Mouse (Mus musculus): ENCODE results near the gene Dusp3.

Gene Dusp3

DNA sequence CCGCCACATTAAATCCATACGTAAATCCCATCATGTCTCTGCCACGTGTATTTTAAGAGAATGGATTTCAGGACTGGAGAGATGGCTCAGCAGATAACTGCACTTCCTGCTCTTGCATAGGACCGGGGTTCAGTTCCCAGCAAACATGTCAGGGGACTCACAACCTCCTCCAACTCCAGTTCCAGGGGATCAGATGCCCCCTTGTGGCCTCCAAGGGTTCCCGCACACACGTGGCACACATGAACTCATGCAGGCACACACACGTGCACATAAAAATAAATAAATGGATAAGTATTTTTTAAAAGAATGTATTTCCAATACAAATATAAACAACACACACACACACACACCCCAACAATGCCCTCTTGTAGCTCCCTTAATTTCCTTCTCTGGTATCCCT, 9.9 kb downstream of the Dusp3 start:
- DNase-seq (ENCODE audit: low read depth, low spot score) = peak; percentile 69

DNA sequence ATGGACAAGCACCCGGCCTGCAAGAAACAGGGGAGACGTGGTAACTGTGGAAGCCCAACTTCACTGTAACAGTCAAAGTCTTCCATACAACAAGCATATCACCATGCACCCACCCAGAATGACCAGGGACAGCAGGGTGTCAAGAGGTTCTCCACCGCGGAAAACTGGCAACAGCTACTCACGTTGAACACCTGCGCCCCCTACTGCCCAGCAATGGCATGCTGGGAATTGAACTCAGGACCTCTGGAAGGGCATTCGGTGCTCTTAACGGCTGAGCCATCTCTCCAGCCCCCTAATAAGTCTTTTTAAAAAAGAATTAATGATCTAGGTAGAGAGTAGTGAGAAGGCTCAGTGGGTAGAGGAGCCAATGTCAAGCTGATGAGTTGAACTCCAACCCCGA, 11.9 kb downstream of the Dusp3 start:
- DNase-seq (ENCODE audit: low read depth, low spot score) = peak; percentile 77

DNA sequence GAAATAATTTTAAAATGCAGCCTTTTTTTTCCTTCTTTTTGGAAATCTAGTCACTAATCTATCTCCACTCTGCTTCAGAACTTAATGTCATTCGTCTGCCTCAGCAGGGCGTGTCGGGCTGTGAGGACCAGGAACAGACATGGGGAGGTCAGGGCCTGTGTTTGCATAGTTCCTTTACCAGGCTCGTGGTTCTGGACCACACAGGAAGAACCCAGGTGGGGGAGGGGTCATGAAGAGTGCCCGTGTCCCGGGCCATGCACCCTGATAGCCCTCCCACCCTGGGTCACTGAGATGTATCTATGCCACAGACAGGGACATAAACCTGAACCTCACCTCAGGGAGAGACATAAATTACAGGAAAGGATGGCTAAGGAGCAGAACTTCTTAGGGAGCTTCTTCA, 12.6 kb downstream of the Dusp3 start:
- DNase-seq (ENCODE audit: low read depth, low spot score) = no peak

DNA sequence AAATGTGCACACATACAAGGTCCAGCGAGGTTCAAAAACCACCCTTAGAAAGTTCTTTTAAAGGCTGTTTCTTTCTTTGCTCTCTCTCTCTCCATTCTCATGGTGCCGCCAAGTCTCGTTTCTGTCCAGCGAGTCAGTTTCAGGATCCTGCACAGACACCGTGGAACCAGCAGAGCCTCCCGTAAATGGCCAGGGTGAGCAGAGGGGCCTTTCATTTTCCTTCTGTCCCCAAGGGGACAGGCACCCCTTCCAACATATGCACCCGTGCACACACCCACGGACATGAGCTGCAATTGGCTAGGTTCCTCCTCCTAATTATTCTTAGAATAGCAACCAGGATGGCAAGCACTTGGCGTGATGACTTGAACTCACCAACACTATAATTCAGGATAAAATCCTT, 13.3 kb downstream of the Dusp3 start:
- no peak for DNase-seq (ENCODE audit: low read depth, low spot score)

DNA sequence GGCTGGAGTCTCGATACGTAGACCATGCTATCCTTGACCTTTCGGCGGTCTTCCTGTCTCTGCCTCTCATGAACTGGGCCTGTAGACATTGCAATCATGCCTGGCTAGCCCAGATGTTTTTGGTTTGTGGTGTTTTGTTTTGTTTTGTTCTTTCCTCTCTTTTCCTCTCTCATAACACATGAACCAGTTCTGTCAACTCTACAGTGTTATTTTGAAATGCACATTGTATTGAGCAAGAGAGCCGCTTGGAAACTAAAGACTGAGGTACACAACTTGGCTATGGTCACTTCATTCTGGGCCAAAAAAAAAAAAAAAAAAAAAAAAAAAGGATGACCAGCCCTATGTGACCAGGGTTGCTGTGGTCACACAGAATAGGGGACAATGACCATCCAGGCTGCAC, 14.2 kb downstream of the Dusp3 start:
- no peak for DNase-seq (ENCODE audit: low read depth, low spot score)

DNA sequence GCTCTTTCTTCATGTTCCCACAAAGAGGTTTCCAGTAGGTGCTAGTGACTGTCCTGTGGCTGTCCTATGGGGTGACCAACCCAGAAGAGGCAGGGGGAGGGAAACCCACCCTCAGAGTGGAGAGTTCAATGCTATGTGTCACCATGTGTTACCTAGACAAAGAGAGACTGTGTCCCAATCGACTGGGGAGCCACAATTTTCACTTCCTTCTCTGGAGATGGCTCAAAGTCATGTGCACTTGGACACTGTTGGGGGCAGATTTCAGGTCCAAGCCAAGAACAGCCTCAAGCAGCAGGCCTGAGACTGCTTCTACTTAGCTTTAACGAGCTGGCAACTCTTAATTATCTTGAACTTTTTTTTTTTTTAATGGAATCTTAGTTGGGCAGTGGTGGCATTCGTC, 14.7 kb downstream of the Dusp3 start:
- no peak for DNase-seq (ENCODE audit: low read depth, low spot score)

DNA sequence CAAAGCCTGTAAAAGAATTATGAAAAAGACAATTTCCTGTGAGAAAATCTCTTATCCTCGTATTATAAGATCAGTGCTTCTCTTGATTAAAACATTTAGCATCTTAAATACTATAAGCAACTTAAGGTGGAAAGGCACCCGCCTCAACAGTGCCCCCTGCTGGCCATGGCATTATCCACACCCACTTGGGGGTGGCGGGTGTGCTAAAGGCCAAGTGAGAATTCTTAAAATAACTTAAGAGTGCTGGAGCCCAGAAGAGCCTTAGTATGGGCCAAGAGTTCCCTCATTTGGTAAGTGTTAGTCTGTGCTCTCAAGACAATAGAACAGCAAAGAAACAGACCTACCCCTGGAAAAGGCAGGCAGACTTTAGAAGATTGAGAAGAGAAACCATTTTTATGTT, 15.4 kb downstream of the Dusp3 start:
- DNase-seq (ENCODE audit: low read depth, low spot score) = peak; percentile 64

DNA sequence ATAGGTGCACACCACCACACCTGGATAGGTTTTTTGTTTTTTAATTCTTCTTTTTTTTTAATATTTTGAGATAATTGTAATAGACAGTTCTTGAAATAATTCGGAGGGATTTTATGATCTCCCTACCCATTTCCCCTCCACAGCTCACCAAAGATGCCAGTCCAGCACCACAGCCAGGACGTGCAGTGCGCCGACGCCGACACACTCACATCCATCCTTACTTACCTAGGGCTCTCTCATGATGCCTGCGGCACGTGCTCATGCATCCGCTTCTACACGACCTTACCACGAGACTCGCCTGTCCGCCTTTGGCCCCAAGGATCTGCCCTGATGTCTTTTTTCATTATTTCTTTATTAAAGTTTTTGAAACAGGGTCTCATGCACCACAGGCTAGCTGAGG, 17.0 kb downstream of the Dusp3 start:
- no peak for DNase-seq (ENCODE audit: low read depth, low spot score)

DNA sequence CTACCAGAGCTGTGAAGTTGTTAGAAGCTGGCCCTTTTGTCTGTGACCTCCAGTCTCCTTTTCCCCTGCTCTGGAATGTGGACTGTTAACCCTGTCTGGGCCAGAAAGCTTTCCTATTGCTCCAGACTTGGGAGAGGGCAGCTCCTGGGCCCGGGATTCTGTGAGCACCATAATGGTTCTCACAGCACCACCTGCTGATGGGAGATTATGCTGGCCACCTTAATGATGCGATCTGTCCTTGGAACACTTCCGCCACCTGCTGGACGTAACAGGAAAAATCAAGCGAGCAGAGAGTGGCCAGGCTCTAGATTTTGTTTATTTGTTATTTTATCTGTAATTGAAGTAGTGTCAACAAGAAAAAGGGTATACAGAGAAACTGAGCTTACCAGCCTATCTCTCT, 18.0 kb downstream of the Dusp3 start:
- peak; percentile 93 for DNase-seq (ENCODE audit: low read depth, low spot score)

DNA sequence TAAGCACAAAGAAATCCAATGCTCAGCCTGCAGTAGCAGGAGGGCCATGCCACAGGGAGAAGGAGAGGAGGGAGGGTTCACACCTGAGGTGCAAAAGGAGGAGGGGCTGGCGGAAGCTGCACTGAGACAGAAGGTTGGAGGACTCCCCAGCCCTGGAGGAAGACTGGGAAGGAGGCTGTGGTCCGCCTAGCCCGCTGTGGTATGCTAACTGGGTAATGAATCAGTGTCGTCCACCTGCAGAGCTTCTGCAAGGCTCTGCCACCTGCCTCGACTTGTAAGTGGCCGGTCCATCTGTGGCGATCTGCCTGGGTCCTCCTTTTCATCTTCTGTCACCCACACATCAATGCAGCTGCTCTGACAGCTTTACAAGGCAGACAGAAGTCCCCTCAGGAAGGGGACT, 18.5 kb downstream of the Dusp3 start:
- DNase-seq (ENCODE audit: low read depth, low spot score) = peak; percentile 46

DNA sequence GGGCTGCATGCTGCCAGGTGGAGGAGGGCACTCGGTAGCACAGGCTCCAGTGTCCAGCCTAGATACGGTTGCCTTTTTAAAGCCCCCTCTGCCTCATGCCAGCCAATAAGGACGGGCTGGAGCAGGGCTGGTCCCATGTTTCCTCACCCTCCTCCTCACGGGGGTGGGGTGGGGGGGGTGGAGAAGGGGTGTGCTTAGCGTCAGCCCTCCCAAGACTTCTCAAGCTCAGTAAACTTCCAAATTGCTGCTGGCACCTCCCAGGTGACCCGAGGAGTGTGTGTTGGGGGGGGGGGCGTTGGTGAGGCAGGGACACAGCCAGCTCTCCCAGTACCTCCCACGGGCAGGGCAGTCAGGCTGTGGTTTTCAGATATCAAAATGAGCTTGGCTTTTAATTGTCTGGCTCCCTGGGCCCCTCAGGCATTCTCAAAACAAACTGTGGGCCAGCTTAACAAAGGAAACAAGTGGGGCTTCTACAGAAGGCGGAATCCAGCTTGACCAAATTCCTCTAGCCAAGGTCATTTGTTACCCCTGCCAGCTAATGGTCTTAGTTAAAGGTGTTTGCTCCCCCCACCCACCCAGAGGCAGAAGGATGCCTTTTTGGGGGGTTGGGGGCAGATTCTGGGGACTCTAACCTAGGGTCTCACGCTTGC, 19.7 kb downstream of the Dusp3 start, which contains the start of gene Sost:
Gene Sost (minus strand): TSS at position 51 of the 650 bp plus-strand sequence.
- DNase-seq (ENCODE audit: low read depth, low spot score) = peak; percentile 54

DNA sequence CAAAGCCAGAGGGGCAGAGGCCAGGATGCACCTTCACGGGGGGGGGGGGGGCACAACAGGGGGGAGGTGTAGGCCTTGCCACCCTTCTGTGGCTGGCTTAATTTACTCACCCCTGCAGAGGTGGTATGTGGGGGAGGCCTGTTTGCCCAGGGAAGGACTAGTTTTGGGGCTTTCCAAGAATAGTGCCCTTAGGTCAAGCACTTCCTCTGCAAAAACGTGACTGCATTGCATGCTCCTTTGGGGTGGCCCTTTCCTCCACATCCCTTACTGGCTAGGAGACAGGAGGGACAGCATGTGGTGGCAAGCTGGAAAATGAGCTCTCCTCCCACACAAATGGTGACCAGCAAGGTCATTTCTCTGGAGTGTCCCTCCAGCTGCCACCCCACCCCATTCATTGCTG, 21.3 kb downstream of the Dusp3 start:
- no peak for DNase-seq (ENCODE audit: low read depth, low spot score)

DNA sequence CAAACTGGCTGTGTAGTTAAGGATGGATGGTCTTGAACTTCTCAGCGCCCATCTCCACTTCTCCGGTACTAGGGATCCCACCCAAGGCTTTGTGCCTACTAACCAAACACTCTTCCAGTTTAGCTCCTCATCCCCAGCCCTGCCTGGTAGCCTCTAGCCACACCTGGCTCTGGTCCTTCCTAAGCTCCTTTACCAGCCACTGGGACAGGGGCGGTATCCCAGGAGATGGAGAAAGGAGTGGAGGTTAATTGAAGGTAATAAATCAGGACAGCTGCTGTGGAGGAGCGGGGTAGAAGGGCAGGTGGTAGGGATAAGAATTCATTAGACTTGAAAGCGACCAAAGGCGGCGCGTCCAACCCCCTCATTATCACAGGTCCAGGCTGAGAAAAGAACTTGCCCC, 22.2 kb downstream of the Dusp3 start:
- DNase-seq (ENCODE audit: low read depth, low spot score) = peak; percentile 21

DNA sequence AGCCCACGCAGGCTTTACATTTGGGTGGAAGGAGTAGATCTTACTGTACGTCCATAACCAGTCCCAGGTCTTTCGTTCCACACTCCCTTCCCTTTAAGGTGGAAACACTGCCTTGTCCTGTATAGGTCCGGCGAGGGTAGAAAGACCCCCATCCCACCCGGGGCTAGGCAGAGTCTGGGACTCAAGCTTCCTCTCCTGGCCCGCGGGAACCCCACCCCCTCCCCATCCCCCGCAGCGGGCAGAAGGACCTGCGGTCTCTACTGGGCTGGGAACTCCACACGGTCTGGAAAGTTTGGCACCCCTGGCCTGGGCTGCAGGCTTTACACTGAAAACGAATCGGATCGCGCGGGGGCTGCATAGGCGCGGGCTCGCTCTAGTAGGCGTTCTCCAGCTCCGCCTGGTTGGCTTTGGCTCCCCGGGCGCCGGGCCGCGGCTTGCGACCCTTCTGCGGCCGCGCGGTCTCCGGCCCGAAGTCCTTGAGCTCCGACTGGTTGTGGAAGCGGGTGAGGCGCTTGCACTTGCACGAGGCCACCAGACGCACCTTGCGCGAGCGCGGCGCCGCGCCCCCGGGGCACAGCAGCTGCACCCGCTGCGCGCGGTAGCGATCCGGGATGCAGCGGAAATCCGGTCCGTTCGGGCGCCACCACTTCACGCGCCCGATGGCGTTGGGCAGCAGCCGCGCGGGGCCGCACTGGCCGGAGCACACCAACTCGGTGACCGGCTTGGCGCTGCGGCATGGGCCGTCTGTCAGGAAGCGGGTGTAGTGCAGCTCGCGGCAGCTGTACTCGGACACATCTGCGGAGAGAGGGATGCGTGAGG, 23.1 kb downstream of the Dusp3 start:
- peak; percentile 64 for DNase-seq (ENCODE audit: low read depth, low spot score)

DNA sequence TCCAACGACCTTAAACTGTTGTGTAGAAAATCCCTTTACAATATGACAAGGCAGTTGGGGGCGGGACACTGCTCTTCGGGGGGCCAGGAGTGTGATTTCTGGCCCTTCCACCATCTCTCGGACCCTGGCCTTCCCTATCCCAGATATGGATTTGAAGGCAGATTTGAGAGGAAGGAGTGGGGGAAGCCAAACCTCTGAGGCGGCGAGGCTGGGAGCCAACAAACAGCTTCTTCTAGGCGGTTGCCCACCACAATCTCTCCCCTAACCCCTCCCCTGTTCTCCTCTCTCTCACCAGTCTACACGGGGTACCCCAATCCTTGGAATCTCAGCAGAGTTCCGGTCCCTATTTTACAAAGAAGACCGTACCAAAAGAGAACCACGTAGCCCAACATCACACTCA, 23.8 kb downstream of the Dusp3 start:
- no peak for DNase-seq (ENCODE audit: low read depth, low spot score)

DNA sequence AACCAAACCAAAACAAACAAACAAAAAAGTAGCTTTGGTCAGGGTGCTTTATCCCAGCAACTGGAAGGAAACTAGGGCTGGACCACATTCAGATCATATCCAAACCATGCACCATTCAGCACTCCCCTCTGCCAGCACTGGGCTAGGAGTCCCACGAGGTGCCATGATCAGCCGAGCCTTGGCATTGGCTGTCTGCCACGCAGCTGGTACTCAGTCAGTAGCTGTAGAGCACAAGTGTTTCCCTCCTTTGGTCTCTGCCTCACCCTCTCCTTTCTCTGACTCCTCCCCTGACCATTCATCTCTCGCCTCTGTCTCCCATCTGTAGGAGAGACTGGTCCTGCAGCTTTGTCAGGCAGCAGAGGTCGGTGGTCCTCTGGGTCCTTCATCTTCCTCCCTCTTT, 29.3 kb downstream of the Dusp3 start:
- DNase-seq (ENCODE audit: low read depth, low spot score) = no peak

DNA sequence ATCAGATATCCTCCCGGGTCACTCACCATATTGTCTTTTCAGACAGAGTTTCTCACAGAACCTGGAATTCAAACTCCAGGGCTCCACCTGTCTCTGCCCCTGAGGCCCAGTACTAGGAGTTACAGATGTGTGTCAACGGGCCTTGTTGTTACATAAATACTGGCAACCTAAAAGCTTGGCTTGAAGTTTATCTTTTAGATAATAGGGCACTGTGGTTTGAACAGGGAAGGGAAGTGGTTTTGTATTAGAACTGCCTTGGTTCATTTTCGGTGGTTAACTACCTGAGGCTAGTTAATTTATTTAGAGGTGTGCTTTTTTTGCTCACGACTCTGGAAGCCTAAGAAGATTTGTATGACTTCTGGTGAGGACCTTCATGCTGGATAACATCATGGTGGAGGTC, 33.4 kb downstream of the Dusp3 start:
- DNase-seq (ENCODE audit: low read depth, low spot score) = no peak

DNA sequence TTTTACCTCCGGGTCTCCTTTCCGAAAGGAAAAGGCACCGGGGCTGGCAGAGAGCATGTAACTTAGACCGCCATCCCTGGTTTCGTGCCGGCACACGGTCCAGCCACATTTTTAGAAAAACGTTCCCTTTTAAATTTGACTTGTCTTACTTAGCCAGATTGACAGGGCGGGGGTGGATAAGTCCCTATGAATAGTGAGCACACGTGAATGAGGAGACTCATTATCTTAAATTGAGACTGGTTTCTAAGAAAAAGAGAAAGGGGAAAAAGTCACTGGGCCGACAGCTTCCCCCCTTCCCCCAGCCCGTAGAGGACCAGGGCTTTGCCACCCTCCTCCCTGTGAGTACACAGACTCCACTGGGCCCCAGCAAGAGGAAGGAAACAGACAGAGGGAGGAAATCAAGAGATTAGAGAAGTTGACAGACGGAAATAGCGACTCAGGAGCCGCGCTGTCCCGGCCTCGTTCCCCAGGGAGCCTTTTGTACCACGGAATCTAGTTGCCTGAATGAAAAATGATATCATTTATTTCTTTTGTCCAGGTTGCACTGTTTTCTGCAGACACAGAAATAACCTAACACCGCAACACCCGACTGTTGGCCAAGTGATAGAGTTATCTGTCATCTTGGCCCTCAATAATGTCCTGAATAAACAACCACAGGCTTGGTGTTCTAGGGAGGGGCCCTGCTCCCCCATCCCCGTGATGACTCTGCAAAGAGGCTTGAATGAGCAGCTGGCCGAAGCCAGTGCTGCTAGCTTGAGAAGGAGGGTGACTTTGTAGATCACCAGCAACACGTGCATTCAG, 34.1 kb downstream of the Dusp3 start:
- peak; percentile 16 for DNase-seq (ENCODE audit: low read depth, low spot score)

DNA sequence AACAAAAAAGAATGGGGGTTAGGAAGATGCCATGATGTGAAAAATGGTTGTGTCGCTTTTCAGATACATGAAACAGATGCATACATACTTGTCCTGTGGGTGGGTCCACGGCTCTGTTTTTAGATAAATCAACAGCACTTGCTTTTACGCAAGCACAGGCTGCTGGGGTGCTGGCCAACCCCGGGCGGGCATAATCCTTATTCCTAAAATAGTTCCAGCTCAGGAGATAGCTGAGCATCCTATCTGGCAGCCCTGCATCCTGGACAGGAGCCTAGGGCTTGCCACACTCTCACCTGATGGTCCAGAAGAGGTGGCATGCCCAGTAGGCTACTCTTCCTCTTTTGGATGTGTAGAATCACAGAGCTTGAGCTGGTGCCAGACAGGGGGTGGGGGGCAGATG, 36.8 kb downstream of the Dusp3 start:
- no peak for DNase-seq (ENCODE audit: low read depth, low spot score)

DNA sequence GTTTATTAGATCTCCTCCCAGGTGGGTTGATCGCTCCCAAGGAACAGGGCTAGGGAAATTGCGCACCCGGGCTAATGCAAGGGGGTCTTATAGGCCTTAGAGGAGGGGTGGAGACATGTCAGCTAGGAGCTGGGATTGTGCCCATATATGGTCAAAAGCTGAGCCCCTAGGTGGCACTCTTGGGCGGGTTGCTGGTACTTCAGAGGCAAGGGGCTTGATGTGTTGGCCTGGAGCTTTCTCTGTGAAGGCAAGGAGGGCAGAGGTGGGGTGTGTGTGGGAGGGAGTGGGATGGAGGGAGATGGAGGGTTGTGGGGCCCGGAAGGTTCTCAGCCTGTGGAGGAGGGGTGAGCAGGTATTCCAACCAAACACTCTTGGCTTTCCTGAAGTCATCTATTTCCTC, 40.3 kb downstream of the Dusp3 start:
- peak; percentile 74 for DNase-seq (ENCODE audit: low read depth, low spot score)

DNA sequence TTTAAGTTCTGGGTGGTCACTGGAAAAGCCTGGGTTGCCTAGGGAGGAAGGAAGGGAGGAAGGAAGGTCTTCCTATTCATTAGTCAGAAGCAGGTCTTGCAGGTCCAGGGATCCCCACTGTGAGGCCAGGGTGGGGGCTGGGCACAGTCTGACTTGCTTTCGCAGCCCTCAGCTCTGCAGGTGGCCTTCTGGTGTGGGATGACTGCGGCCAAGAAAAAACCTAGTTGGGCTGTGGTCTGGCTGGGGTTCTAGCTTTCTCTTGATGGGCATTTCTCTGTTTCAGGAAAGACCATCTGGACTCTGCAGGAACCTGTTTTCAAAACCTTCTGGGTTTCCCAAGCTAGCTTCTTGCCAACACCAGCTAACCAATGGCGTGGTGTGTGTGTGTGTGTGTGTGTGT, 43.8 kb downstream of the Dusp3 start:
- no peak for DNase-seq (ENCODE audit: low read depth, low spot score)

DNA sequence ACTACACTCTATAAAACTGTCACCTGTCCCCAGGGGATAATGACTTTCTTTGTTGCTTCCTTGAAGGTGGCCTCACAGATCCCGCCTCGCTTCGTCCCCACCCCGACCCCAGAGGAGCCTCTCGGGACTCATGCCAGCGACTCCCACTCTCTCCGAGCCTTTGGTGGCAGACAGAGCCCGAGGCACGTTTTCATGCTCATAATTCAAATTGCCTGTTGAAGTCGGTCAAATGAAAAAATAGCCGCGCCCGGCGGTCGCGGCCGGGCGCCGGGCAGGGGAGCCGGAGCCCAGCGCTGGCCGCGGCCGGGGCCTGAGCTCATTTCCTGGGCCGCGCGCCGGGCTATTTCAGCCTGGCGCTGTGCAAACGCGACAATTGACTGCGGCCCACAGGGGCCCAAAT, 49.7 kb downstream of the Dusp3 start:
- no peak for DNase-seq (ENCODE audit: low read depth, low spot score)

DNA sequence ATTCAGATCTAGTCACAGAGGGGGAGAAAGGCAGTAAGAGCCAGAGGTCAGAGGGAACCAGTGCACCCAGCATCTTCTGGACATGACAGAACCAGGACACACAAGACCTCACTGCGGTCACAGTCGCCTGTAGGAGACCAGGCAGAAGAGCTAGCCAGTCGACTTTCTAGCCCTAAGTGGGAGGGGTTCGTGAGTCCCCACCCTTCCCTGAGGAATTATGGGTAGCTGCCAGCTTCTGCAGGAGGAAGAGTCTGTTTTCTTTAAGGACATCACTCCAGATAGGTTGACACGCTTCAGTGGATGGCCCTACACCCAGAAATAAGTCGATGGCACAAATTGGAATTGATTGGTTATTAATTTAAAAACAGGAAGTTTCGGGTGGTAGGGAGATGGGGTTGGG, 50.4 kb downstream of the Dusp3 start:
- peak; percentile 74 for DNase-seq (ENCODE audit: low read depth, low spot score)

Data from R1 (cell line).